Mouse (Mus musculus) spleen, adult 2 months (tissue): ENCODE data around the gene Slc26a9.

Source experiments
- CTCF ChIP-seq: fragments of 200-500 bp; IDR thresholded peaks from 2 replicates; pipeline ENCODE4 v1.5.1; 2011; ENCODE audit warnings: mild to moderate bottlenecking, inconsistent platforms; ENCODE audit not compliant: insufficient read depth, insufficient read length, insufficient replicate concordance; ENCODE audit errors: extremely low read depth
- POLR2A ChIP-seq: fragments of 200-500 bp; IDR thresholded peaks from 2 replicates; pipeline ENCODE4 v1.6.1; 2011; ENCODE audit warnings: low read depth, low read length, inconsistent platforms

GRCm38 (mm10) chr1:131757211-131757610 is 13.4 kb downstream of the Slc26a9 start:
- no peak for TF ChIP-seq CTCF
- no peak for TF ChIP-seq POLR2A
